ENCODE assay signal across 9 mouse cellular contexts in genomic region chr10:69573746-69574145, GRCm38 (mm10).
DNase-seq lines count a peak whose midpoint lies in the region; ATAC-seq and TF ChIP-seq lines count a peak whose summit lies in the region.
"Had no signal": no experiment of that assay in that cellular context is flagged by ENCODE, and none has a peak within 500 bp of the region (broad histone marks: within the 10 kb centered on the region; RNA-seq: fewer than 3 reads in every experiment).

No protein-coding gene starts in this region.

- H3K36me3 ChIP-seq in heart, embryonic 14.5 days (ENCODE audit: control insufficient read depth, insufficient read depth, low read length): no peaks in the 10 kb centered on the region
- H3K36me3 ChIP-seq in CH12.LX (replicated peaks in 1 of 2; ENCODE audit: control insufficient read depth in 1 of 2, insufficient read depth in 1 of 2, low read length in 1 of 2): peaks cover 0 to 17% of the 10 kb centered on the region in 2 experiments
- no peaks in the 10 kb centered on the region for H3K36me3 ChIP-seq in forebrain, embryonic 11.5 days (ENCODE audit: control insufficient read depth, insufficient read depth, low read length)
- H3K36me3 ChIP-seq in limb, embryonic 13.5 days: no peaks in the 10 kb centered on the region

- TF ChIP-seq EP300 in CH12.LX (IDR thresholded peaks at IDR 0.05; ENCODE audit: low read length): no peak

- no peak overlapping the region for H3K4me3 ChIP-seq in heart, embryonic 14.5 days (ENCODE audit: control insufficient read depth in 1 of 2, insufficient read depth in 1 of 2, low read depth in 1 of 2, low read length in 2 of 2)
- H3K4me3 ChIP-seq in CH12.LX (replicated peaks in 1 of 3; ENCODE audit: low read depth in 2 of 3, low read length in 2 of 3, poor library complexity in 1 of 3): no peak overlapping the region
- H3K4me3 ChIP-seq in forebrain, embryonic 11.5 days (ENCODE audit: low read depth, low read length): no peak overlapping the region
- H3K4me3 ChIP-seq in limb, embryonic 13.5 days: 0 out of 2 replicates have a peak overlapping the region, but pooled peaks have one; percentile 14

- H3K9me3 ChIP-seq in heart, embryonic 14.5 days (ENCODE audit: control insufficient read depth, low read length): no peaks in the 10 kb centered on the region
- no peaks in the 10 kb centered on the region for H3K9me3 ChIP-seq in CH12.LX (replicated peaks; ENCODE audit: low read length)
- no peaks in the 10 kb centered on the region for H3K9me3 ChIP-seq in forebrain, embryonic 11.5 days (ENCODE audit: control insufficient read depth, low read length)
- H3K9me3 ChIP-seq in limb, embryonic 13.5 days: no peaks in the 10 kb centered on the region

- no peak overlapping the region for H3K27ac ChIP-seq in heart, embryonic 14.5 days (replicated peaks in 1 of 2; ENCODE audit: control insufficient read depth in 1 of 2, insufficient read depth in 1 of 2, low read depth in 2 of 2, low read length in 2 of 2)
- no peak overlapping the region for H3K27ac ChIP-seq in CH12.LX (ENCODE audit: insufficient read depth, low read depth)
- H3K27ac ChIP-seq in forebrain, embryonic 11.5 days (ENCODE audit: low read depth, low read length): no peak overlapping the region
- no peak overlapping the region for H3K27ac ChIP-seq in limb, embryonic 13.5 days

- dilution Hi-C loops in CH12.LX (cut with MboI; ENCODE audit: extremely low pct_ligation_motif_present, extremely low pct_unique_long_range_greater_than_20kb, low sequenced_read_pairs): no loop called here

- no peak for ATAC-seq in heart, embryonic 14.5 days (ENCODE audit: insufficient number of reproducible peaks, insufficient read depth, low FRiP score, low read depth)
- no peak for ATAC-seq in forebrain, embryonic 11.5 days (replicated peaks; ENCODE audit: low FRiP score)
- no peak for ATAC-seq in limb, embryonic 13.5 days (ENCODE audit: low FRiP score, low read depth)

- in situ Hi-C loops in CH12.LX (cut with MboI; ENCODE audit: low pct_ligation_motif_present, low pct_unique_long_range_greater_than_20kb, low sequenced_read_pairs): no loop called here

- H3K4me1 ChIP-seq in heart, embryonic 14.5 days (ENCODE audit: control insufficient read depth in 2 of 2, insufficient read depth in 2 of 2, low read length in 2 of 2): peaks cover 36 to 72% of the 10 kb centered on the region in 2 experiments
- peaks cover 3 to 53% of the 10 kb centered on the region in 2 experiments; a peak in 2 of 4 replicates for H3K4me1 ChIP-seq in CH12.LX (ENCODE audit: control insufficient read depth in 1 of 2, insufficient read depth in 2 of 2)
- peaks cover 13% of the 10 kb centered on the region; the same call in 1 of the 2 replicates for H3K4me1 ChIP-seq in forebrain, embryonic 11.5 days (replicated peaks; ENCODE audit: control insufficient read depth, insufficient read depth, low read length)
- H3K4me1 ChIP-seq in limb, embryonic 13.5 days: peaks cover 57% of the 10 kb centered on the region

- no peaks in the 10 kb centered on the region for H3K79me2 ChIP-seq in CH12.LX (replicated peaks; ENCODE audit: control insufficient read depth, extremely low read depth, insufficient read depth, poor library complexity, severe bottlenecking)

- H3K4me2 ChIP-seq in heart, embryonic 14.5 days (ENCODE audit: low read length): peak overlapping the region; percentile 45
- peak overlapping the region; percentile 0; the same call in 1 of the 2 replicates for H3K4me2 ChIP-seq in CH12.LX (ENCODE audit: insufficient read depth, low read depth, poor library complexity, severe bottlenecking)
- H3K4me2 ChIP-seq in forebrain, embryonic 11.5 days (ENCODE audit: low read depth, low read length, severe bottlenecking): peak overlapping the region; percentile 21; the same call in 1 of the 2 replicates
- peak overlapping the region; percentile 50 for H3K4me2 ChIP-seq in limb, embryonic 13.5 days (replicated peaks)

- no peak for TF ChIP-seq POLR2A in CH12.LX (IDR thresholded peaks at IDR 0.05; ENCODE audit: low read depth, low read length)

- WGBS in heart, embryonic 14.5 days: 7% methylated on average over 3 of the region's 3 CpGs
- 4% methylated on average over 3 of the region's 3 CpGs for WGBS in forebrain, embryonic 11.5 days
- WGBS in limb, embryonic 13.5 days: 8% methylated on average over 3 of the region's 3 CpGs

- DNase-seq in heart, adult 9 months (ENCODE audit: low spot score in 2 of 2): no peak
- DNase-seq in CH12.LX (ENCODE audit: extremely low read depth): no peak
- DNase-seq in forebrain, embryonic 11.5 days (ENCODE audit: low spot score): no peak
- DNase-seq in left cerebral cortex, postnatal 25 days (ENCODE audit: low spot score in 2 of 2): no peak
- no peak for DNase-seq in right cerebral cortex, adult 2 months (ENCODE audit: low spot score in 2 of 2)
- no peak for DNase-seq in left cerebral cortex, adult 9 months (ENCODE audit: low spot score in 2 of 2)
- DNase-seq: gastrocnemius, postnatal 36 days had no signal

- TF ChIP-seq CTCF in CH12.LX (conservative IDR thresholded peaks at IDR 0.05 in 1 of 2, IDR thresholded peaks at IDR 0.05 in 1 of 2; ENCODE audit: low read depth in 2 of 2, low read length in 2 of 2): no peak

- H3K9ac ChIP-seq in heart, embryonic 14.5 days (ENCODE audit: low read length): no peak overlapping the region
- H3K9ac ChIP-seq in CH12.LX (ENCODE audit: insufficient read depth, low read depth): no peak overlapping the region
- no peak overlapping the region for H3K9ac ChIP-seq in forebrain, embryonic 11.5 days (ENCODE audit: low read length)
- no peak overlapping the region; the same call in 1 of the 2 replicates for H3K9ac ChIP-seq in limb, embryonic 13.5 days

- no peaks in the 10 kb centered on the region for H3K27me3 ChIP-seq in heart, embryonic 14.5 days (ENCODE audit: control insufficient read depth, insufficient read depth, low read length)
- no peaks in the 10 kb centered on the region for H3K27me3 ChIP-seq in CH12.LX (replicated peaks)
- peaks cover 11% of the 10 kb centered on the region for H3K27me3 ChIP-seq in forebrain, embryonic 11.5 days (ENCODE audit: control insufficient read depth, insufficient read depth, low read length)
- peaks cover 24% of the 10 kb centered on the region for H3K27me3 ChIP-seq in limb, embryonic 13.5 days

- intact Hi-C loops in left cerebral cortex, postnatal 25 days (cut with DNase I): loop anchor here (5.0 kb wide), 1 partner anchor 36 kb away; no protein-coding TSS in a partner anchor

- TF ChIP-seq RAD21 in CH12.LX (IDR thresholded peaks at IDR 0.05; ENCODE audit: low read depth, low read length): no peak

TF ChIP-seq in CH12.LX, 34 proteins besides CTCF, POLR2A, EP300 and RAD21:
- TF ChIP-seq MAZ (IDR thresholded peaks at IDR 0.05; ENCODE audit: low read depth, low read length) (no peak), TCF12 (IDR thresholded peaks at IDR 0.05; ENCODE audit: low read depth, low read length) (no peak), MAFK (IDR thresholded peaks at IDR 0.05; ENCODE audit: insufficient replicate concordance, low read length) (no peak), NELFE (IDR thresholded peaks at IDR 0.05; ENCODE audit: low read depth, low read length) (no peak), ETS1 (conservative IDR thresholded peaks at IDR 0.05; ENCODE audit: low read depth, low read length) (no peak), USF2 (conservative IDR thresholded peaks at IDR 0.05; ENCODE audit: low read depth, low read length) (no peak), ZKSCAN1 (IDR thresholded peaks at IDR 0.05; ENCODE audit: borderline replicate concordance, low read depth, low read length) (no peak)

Comparison
In these comparisons a context has a peak if more than half of its experiments do, and no peak if none do; other contexts are left out.
1. H3K4me2 ChIP-seq: peak in every context shown above with its lines; median percentile 50 in limb, embryonic 13.5 days; 45 in heart, embryonic 14.5 days; 21 in forebrain, embryonic 11.5 days; 0 in CH12.LX.